Mouse (Mus musculus) T-helper 17 cell (primary cell): ENCODE measurements around the gene Myo6.

ENCODE experiments used
- in situ Hi-C, 2 experiments: fragments of 300-600 bp; cut with MboI, MseI; formaldehyde crosslinking; loops; 1 replicate in 1 of 2; 2 replicates in 1 of 2; pipeline ENCODE4 v1.15.1; 2025; ENCODE audit warnings: high pct_unique_total_duplicates in 2 of 2

The Myo6 gene

GRCm38 (mm10) chr9:80351678-80352331 is 187.0 kb downstream of the Myo6 start:
- in situ Hi-C loops = no loop called here

GRCm38 (mm10) chr9:80360063-80360462 is 195.2 kb downstream of the Myo6 start:
- in situ Hi-C loops = no loop called here
